Mouse (Mus musculus) kidney, adult 11 months (tissue): Measurements from ENCODE around the gene Fam189a2.

ENCODE experiments used
- DNase-seq: peaks from one replicate; pipeline ENCODE4 v3.0.0; 2022

Gene Fam189a2

GRCm38 (mm10) chr19:23970374-23970773 lies 60.4 kb downstream of the Fam189a2 start:
- DNase-seq: no peak

GRCm38 (mm10) chr19:23968862-23969225 lies 62.0 kb downstream of the Fam189a2 start:
- no peak for DNase-seq

- no peak for DNase-seq
These were observed 62.5 kb downstream of the Fam189a2 start for GRCm38 (mm10) chr19:23968125-23968861.

- DNase-seq: no peak
These were observed 63.7 kb downstream of the Fam189a2 start for GRCm38 (mm10) chr19:23967156-23967555.

GRCm38 (mm10) chr19:23966376-23966775 lies 64.4 kb downstream of the Fam189a2 start:
- DNase-seq: no peak

GRCm38 (mm10) chr19:23964401-23964910 lies 66.4 kb downstream of the Fam189a2 start:
- no peak for DNase-seq

- no peak for DNase-seq
These were observed 69.3 kb downstream of the Fam189a2 start for GRCm38 (mm10) chr19:23961516-23961915.

- no peak for DNase-seq
These were observed 69.9 kb downstream of the Fam189a2 start for GRCm38 (mm10) chr19:23960831-23961447.

- peak; percentile 45 for DNase-seq
These were observed 70.5 kb downstream of the Fam189a2 start for GRCm38 (mm10) chr19:23960275-23960674.

- no peak for DNase-seq
These were observed 70.9 kb downstream of the Fam189a2 start for GRCm38 (mm10) chr19:23959870-23960269.

- DNase-seq: no peak
These were observed 71.9 kb downstream of the Fam189a2 start for GRCm38 (mm10) chr19:23958925-23959324.

- DNase-seq: no peak
These were observed 73.3 kb downstream of the Fam189a2 start for GRCm38 (mm10) chr19:23957563-23957962.

- no peak for DNase-seq
These were observed 74.4 kb downstream of the Fam189a2 start for GRCm38 (mm10) chr19:23956299-23956975.

- DNase-seq: no peak
These were observed 75.4 kb downstream of the Fam189a2 start for GRCm38 (mm10) chr19:23955461-23955860.

GRCm38 (mm10) chr19:23948301-23949000 lies 82.4 kb downstream of the Fam189a2 start:
- DNase-seq: no peak

- DNase-seq: no peak
These were observed 82.9 kb downstream of the Fam189a2 start for GRCm38 (mm10) chr19:23947871-23948270.

- no peak for DNase-seq
These were observed 84.1 kb downstream of the Fam189a2 start for GRCm38 (mm10) chr19:23946751-23947150.

GRCm38 (mm10) chr19:23946026-23946685 lies 84.7 kb downstream of the Fam189a2 start:
- no peak for DNase-seq

- no peak for DNase-seq
These were observed 87.9 kb downstream of the Fam189a2 start for GRCm38 (mm10) chr19:23942886-23943285.

- DNase-seq: no peak
These were observed 89.3 kb downstream of the Fam189a2 start for GRCm38 (mm10) chr19:23941422-23941949.

GRCm38 (mm10) chr19:23930826-23931225 lies 100.0 kb downstream of the Fam189a2 start:
- no peak for DNase-seq

- no peak for DNase-seq
These were observed 105.3 kb downstream of the Fam189a2 start for GRCm38 (mm10) chr19:23925541-23925940.
